Mouse (Mus musculus) kidney, adult 2 months (tissue): Measurements from ENCODE around the gene Cldn12.

Experiments
- CTCF ChIP-seq: fragments of 200-500 bp; conservative IDR thresholded peaks from 2 replicates; pipeline ENCODE4 v1.5.1; 2011; ENCODE audit warnings: low read depth, mild to moderate bottlenecking, control low read depth, low read length, moderate library complexity, mixed read lengths; ENCODE audit not compliant: insufficient read depth, insufficient read length
- POLR2A ChIP-seq: fragments of 200-500 bp; IDR thresholded peaks from one replicate; pipeline ENCODE4 v1.6.1; 2011; ENCODE audit warnings: low read depth, low read length, control low read depth

DNA sequence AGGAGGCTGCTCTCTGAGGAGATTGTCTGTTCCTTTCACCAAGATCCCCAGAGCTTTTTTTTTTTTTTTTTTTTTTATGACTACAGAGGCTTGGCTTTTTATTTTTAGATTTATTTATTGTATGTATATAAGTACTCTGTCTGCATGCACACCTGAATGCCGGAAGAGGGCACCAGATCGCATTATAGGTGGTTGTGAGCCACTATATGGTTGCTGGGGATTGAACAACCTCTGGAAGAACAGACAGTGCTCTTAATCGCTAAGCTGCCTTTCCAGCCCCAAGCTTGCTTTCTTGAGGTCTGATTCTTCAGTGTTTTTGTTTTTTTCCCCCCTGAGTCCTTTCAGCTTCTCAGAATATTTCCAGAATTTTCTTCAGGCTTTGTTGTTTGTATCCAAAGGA is 28.7 kb downstream of the Cldn12 start:
- TF ChIP-seq CTCF = no peak
- TF ChIP-seq POLR2A = no peak
